Mouse (Mus musculus) lung, embryonic 16.5 days (tissue): Measurements from ENCODE around the gene Vps11. TPM values are rescaled to one million over a fixed set of nuclear protein-coding genes. Genes with fewer than 3 reads are reported as not detected.
A peak's percentile ranks its signal among the peaks of the same experiment; 100 is the strongest.

ENCODE experiments used
- ATAC-seq: fragments of 200-750 bp; cut with Nextera tagmentation; 2 replicates; pipeline ENCODE4 v1.8.0; 2017; ENCODE audit warnings: low read depth, mild to moderate bottlenecking, moderate library complexity
- H3K27ac ChIP-seq: fragments of 300-500 bp; sonication (generic); 2 replicates; pipeline ENCODE4 v1.5.1; 2014; ENCODE audit warnings: mild to moderate bottlenecking, control low read depth, low read length
- H3K27me3 ChIP-seq: fragments of 300-500 bp; sonication (generic); 2 replicates; pipeline ENCODE4 v1.6.1; 2014; ENCODE audit warnings: low read depth, low read length, mixed read lengths; ENCODE audit not compliant: control insufficient read depth, insufficient read depth
- H3K36me3 ChIP-seq: fragments of 300-500 bp; sonication (generic); 2 replicates; pipeline ENCODE4 v1.6.1; 2014; ENCODE audit warnings: low read length; ENCODE audit not compliant: control insufficient read depth, insufficient read depth
- H3K4me1 ChIP-seq: fragments of 300-500 bp; sonication (generic); replicated peaks from 2 replicates; pipeline ENCODE4 v1.6.1; 2014; ENCODE audit warnings: low read length, mixed read lengths; ENCODE audit not compliant: control insufficient read depth, insufficient read depth
- H3K4me2 ChIP-seq: fragments of 300-500 bp; sonication (generic); 2 replicates; pipeline ENCODE4 v1.6.1; 2014; ENCODE audit warnings: low read depth, low read length, control low read depth
- H3K4me3 ChIP-seq: fragments of 300-500 bp; sonication (generic); 2 replicates; pipeline ENCODE4 v1.5.1; 2014; ENCODE audit warnings: mild to moderate bottlenecking, low read length, control low read depth
- H3K9ac ChIP-seq: fragments of 300-500 bp; sonication (generic); 2 replicates; pipeline ENCODE4 v1.6.1; 2014; ENCODE audit warnings: low read length, control low read depth
- H3K9me3 ChIP-seq: fragments of 300-500 bp; sonication (generic); 2 replicates; pipeline ENCODE4 v1.6.1; 2016; ENCODE audit warnings: low read length; ENCODE audit not compliant: control insufficient read depth
- WGBS: fragments of 180-500 bp; shearing (Covaris S2); extraction: QIAGEN DNeasy Blood & Tissue Kit; methylation state at CpG from one replicate; pipeline ENCODE4 v1.1.7; 2014; 5-methylcytosine and 5-hydroxymethylcytosine counted together
- polyA plus RNA-seq: library from polyadenylated mRNA; unstranded; fragments of >200 nt; fragmentation: Nextera tagmentation; extraction: Ambion mirVana; gene quantifications from 2 replicates; pipeline ENCODE4 v1.2.1, GENCODE M21; 2015

Vps11 gene
- polyA plus RNA-seq, 1 experiment from 2014 or later, result 31.4 TPM

- no peak for ATAC-seq
- H3K4me1 ChIP-seq, result peaks cover 10% of the 10 kb centered on the region
- H3K9me3 ChIP-seq, result no peaks in the 10 kb centered on the region
- H3K27ac ChIP-seq, result no peak overlapping the region
- peaks cover 29% of the 10 kb centered on the region for H3K36me3 ChIP-seq
- H3K4me2 ChIP-seq, result no peak overlapping the region
- no peak overlapping the region for H3K9ac ChIP-seq
- no peak overlapping the region for H3K4me3 ChIP-seq
- H3K27me3 ChIP-seq, result no peaks in the 10 kb centered on the region
- 77% methylated on average over 13 of the region's 13 CpGs for WGBS
Measured at GRCm38 (mm10) chr9:44399114-44399794, 37.8 kb upstream of the Vps11 start.

DNA sequence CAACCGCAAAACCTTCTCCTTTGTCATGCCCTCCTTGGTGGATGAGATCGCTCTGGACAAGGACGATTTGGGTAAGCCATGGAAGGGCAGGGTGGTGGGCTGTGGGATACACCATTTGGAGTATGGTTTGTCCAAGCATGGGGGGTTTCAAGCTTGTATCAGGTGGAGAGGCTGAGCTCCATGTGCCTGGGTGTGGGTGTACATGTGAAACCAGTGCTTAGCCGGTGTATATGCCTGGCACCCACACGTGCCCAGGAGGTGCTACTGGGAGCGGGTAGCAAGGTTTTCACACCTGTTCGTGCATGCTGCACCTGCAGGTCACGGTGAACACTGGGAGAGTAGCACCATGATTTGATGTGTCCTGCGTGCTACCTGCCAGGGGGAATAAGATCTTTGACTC lies 37.1 kb upstream of the Vps11 start:
- 77% methylated on average over 9 of the region's 9 CpGs for WGBS
- Histone ChIP-seq H3K4me2 (no peak overlapping the region), H3K4me1 (peaks cover 10% of the 10 kb centered on the region), H3K36me3 (peaks cover 23% of the 10 kb centered on the region), H3K27me3 (no peaks in the 10 kb centered on the region), H3K9me3 (no peaks in the 10 kb centered on the region), H3K9ac (no peak overlapping the region), H3K27ac (no peak overlapping the region), H3K4me3 (no peak overlapping the region)
- ATAC-seq, result no peak

- peak overlapping the region; percentile 85 for H3K9ac ChIP-seq
- no peak overlapping the region for H3K27ac ChIP-seq
- ATAC-seq, result no peak
- peak overlapping the region; percentile 68 for H3K4me3 ChIP-seq
- peaks cover 19% of the 10 kb centered on the region for H3K36me3 ChIP-seq
- H3K4me2 ChIP-seq, result peak overlapping the region; percentile 93
- H3K27me3 ChIP-seq, result no peaks in the 10 kb centered on the region
- peaks cover 10% of the 10 kb centered on the region for H3K4me1 ChIP-seq
- no peaks in the 10 kb centered on the region for H3K9me3 ChIP-seq
- WGBS, result 29% methylated on average over 4 of the region's 4 CpGs
Measured at GRCm38 (mm10) chr9:44398087-44398486, 36.6 kb upstream of the Vps11 start.

DNA sequence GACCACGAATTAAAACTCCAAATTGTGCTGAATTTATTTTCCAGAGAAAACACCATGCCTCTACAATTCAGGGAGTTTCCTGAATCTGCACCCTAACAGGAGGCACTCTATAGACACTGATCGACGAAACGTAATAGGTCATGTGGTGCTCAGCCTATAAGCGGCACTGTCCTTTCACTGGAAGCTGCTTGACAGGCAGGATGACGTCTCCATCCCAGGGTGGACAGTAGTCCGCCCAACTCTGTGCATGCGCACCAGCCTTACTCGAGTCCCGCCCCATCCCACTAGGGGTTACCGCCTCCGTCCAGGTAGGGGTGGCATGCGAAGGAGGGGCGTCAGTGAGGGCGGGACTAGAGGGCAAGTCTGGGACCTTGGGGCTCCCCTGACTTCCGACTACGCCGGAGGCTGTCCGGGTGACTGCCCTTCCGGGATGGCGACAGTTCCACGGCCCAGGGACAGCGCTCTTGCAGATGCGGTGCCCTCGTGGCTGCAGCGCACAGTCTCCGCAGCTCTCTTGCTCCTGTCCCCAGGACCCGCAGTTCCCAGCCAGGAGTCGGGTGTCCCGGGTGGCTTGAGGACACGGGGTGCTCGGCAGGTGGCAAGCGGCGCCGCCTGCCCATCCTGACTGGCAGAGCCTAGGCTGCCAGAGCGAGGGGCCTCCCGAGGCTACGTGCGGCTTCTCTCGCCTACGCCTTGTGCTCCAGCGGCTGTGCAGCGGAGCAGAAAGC lies 35.4 kb upstream of the Vps11 start, which contains the start of gene Slc37a4:
TSS of gene Slc37a4 (plus strand) at position 169 of the 728 bp plus-strand sequence.
- H3K27me3 ChIP-seq, result no peaks in the 10 kb centered on the region
- H3K4me3 ChIP-seq, result peak within 1 kb of the TSS; percentile 68
- WGBS, result under 1% methylated on average over 43 of the region's 43 CpGs
- H3K9me3 ChIP-seq, result no peaks in the 10 kb centered on the region
- H3K36me3 ChIP-seq, result peaks cover 10% of the 10 kb centered on the region
- H3K27ac ChIP-seq, result peak within 1 kb of the TSS; percentile 76
- peak; percentile 98 for ATAC-seq
- H3K4me1 ChIP-seq, result peaks cover 10% of the 10 kb centered on the region
- H3K4me2 ChIP-seq, result peak within 1 kb of the TSS; percentile 93
- peak within 1 kb of the TSS; percentile 85 for H3K9ac ChIP-seq

DNA sequence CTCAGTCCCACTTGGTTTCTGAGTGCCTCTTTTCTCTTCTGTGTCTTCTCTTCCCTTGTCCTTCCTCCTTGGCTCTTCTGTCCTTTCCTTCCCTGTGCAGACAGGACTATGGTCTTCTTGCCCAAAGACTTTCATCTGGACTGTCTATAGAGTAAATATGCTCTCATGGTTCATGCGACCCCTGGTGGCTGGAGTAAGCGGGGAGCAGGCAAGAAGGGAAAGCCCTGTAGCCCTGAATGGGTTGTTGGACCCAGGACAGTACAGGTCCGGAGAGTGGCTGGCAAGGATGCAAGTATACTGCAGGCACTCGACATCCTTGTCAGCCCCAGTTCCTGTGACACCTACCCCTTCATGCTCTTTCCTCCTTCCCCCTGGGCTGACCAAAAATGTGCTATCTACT lies 30.0 kb upstream of the Vps11 start:
- H3K36me3 ChIP-seq, result peaks cover 34% of the 10 kb centered on the region
- 29% methylated on average over 4 of the region's 4 CpGs for WGBS

DNA sequence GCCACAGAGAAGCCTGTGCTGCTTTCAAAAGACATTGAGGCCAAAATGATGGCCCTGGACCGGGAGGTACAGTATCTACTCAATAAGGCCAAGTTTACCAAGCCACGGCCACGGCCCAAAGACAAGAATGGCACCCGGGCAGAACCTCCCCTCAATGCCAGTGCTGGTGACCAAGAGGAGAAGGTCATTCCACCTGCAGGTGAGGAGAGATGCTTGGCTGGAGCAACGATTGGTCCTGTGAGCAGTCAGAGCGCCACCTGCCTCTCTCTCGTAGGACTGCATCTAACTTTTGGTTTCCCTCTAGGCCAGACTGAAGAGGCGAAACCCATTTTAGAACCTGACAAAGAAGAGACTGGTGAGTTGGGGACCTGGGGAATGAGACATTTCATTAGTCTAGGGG lies 27.8 kb upstream of the Vps11 start:
- Histone ChIP-seq H3K36me3 (peaks cover 51% of the 10 kb centered on the region), H3K9ac (no peak overlapping the region), H3K4me2 (no peak overlapping the region), H3K4me3 (no peak overlapping the region), H3K9me3 (no peaks in the 10 kb centered on the region), H3K27ac (no peak overlapping the region), H3K4me1 (no peaks in the 10 kb centered on the region), H3K27me3 (no peaks in the 10 kb centered on the region)
- WGBS, result 58% methylated on average over 8 of the region's 8 CpGs
- ATAC-seq, result no peak

More for the DNA sequence above, 30.0 kb upstream of the Vps11 start:
- Histone ChIP-seq H3K9me3 (no peaks in the 10 kb centered on the region), H3K4me2 (no peak overlapping the region), H3K27me3 (no peaks in the 10 kb centered on the region), H3K27ac (no peak overlapping the region), H3K9ac (no peak overlapping the region), H3K4me3 (no peak overlapping the region), H3K4me1 (no peaks in the 10 kb centered on the region)
- peak; percentile 59 for ATAC-seq

GRCm38 (mm10) chr9:44387221-44387620 lies 25.8 kb upstream of the Vps11 start:
- Histone ChIP-seq H3K9ac (no peak overlapping the region), H3K36me3 (peaks cover 63% of the 10 kb centered on the region), H3K4me2 (no peak overlapping the region), H3K27me3 (no peaks in the 10 kb centered on the region), H3K4me3 (no peak overlapping the region), H3K27ac (no peak overlapping the region), H3K9me3 (no peaks in the 10 kb centered on the region), H3K4me1 (no peaks in the 10 kb centered on the region)
- ATAC-seq, result no peak
- WGBS, result 84% methylated on average over 3 of the region's 3 CpGs

- Histone ChIP-seq H3K27ac (no peak overlapping the region), H3K9me3 (no peaks in the 10 kb centered on the region), H3K36me3 (peaks cover 61% of the 10 kb centered on the region), H3K27me3 (no peaks in the 10 kb centered on the region), H3K4me2 (no peak overlapping the region), H3K4me1 (peaks cover 10% of the 10 kb centered on the region), H3K4me3 (no peak overlapping the region), H3K9ac (no peak overlapping the region)
- ATAC-seq, result no peak
- 87% methylated on average over 13 of the region's 13 CpGs for WGBS
Measured at GRCm38 (mm10) chr9:44384596-44384995, 23.1 kb upstream of the Vps11 start.

GRCm38 (mm10) chr9:44379862-44380261 lies 18.4 kb upstream of the Vps11 start:
- Histone ChIP-seq H3K27ac (peak overlapping the region; percentile 83), H3K9me3 (no peaks in the 10 kb centered on the region), H3K27me3 (no peaks in the 10 kb centered on the region), H3K4me3 (peak overlapping the region; percentile 87), H3K36me3 (peaks cover 24% of the 10 kb centered on the region), H3K4me1 (peaks cover 14% of the 10 kb centered on the region), H3K9ac (peak overlapping the region; percentile 91), H3K4me2 (peak overlapping the region; percentile 95)
- WGBS, result 2% methylated on average over 15 of the region's 15 CpGs
- peak; percentile 19 for ATAC-seq
